Mouse (Mus musculus): ENCODE data around the gene Pltp.
"Not testable (repeated sequence)": the region's sequence is repeated elsewhere in the genome, so short reads cannot be mapped to it uniquely, and the experiment has no call there.

Gene Pltp

DNA sequence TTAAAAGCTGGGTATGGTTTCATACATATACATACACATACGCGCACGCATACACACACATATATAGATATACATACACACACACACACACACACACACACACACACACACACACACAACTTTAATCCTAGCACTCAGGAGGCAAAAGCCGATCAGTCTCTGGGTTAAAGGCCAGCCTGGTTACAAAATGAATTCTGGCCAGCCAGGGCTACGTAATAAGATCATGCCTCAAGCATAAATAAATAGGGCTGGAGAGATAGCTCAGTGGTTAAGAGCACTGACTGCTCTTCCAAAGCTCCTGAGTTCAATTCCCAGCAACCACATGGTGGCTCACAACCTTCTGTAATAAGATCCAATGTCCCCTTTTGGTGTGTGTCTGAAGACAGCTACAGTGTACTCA is 1.9 kb downstream of the Pltp start:
- DNase-seq (ENCODE audit: low spot score in 2 of 2): not testable (repeated sequence)

GRCm38 (mm10) chr2:164850061-164850460 is 7.5 kb downstream of the Pltp start:
- no peak for DNase-seq (ENCODE audit: low spot score in 2 of 2)

- no peak for DNase-seq (ENCODE audit: low spot score in 2 of 2)
These were observed 11.7 kb downstream of the Pltp start for GRCm38 (mm10) chr2:164845782-164846181.

GRCm38 (mm10) chr2:164835164-164835563 is 22.3 kb downstream of the Pltp start:
- DNase-seq (ENCODE audit: low spot score in 2 of 2): no peak

DNA sequence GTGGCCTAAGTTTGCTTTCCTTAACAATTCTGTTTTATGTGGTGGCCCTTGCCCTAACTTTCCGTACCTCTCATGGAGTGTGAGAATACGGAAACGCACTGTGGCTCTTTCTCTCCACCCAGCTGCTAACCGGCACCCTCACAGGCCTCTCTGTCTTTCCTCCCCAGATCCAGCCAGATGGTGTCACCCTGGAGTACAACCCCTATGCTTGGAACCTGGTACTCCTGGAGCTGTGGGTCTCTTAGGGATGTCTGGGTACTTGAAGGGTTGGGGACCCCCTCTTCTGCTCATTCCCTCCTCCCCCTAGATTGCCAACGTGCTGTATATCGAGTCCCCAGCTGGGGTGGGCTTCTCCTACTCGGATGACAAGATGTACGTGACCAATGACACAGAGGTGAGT is 23.0 kb downstream of the Pltp start:
- no peak for DNase-seq (ENCODE audit: low spot score in 2 of 2)

DNA sequence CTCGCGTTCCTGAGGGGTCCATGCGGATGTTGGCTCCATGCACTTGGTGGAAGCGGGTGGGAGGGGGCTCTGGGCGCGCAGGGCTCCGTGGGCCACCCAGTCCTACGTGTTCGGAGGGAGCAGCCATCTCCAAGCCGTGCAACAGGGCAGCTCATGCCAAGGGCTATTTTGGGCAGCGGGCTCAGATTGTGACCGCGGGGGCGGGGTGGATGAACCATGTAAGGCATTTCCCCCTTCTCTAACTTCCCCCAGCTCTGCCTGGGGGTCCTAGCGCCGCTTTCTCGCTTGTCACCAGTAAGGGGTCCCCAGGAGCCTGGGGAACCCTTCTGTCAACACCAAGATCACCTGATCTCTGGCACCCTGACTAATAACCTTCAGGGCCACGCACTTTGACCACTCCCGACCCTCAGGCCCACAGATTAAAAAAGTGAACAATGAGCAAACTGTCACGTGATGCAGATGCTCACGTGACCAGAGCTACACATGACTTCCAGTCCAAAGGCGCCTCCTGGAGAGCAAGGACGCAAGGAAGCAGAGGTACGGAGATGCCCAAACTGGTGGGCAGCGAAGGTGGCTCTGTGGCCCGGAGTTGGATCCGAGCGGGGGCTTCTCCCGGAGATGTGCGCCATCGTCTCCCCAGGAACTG is 24.1 kb downstream of the Pltp start, which contains the start of gene Neurl2:
Neurl2 (minus strand) TSS at position 143 of the 646 bp plus-strand sequence.
- DNase-seq (ENCODE audit: low spot score in 2 of 2): peak; percentile 81 to 83

DNA sequence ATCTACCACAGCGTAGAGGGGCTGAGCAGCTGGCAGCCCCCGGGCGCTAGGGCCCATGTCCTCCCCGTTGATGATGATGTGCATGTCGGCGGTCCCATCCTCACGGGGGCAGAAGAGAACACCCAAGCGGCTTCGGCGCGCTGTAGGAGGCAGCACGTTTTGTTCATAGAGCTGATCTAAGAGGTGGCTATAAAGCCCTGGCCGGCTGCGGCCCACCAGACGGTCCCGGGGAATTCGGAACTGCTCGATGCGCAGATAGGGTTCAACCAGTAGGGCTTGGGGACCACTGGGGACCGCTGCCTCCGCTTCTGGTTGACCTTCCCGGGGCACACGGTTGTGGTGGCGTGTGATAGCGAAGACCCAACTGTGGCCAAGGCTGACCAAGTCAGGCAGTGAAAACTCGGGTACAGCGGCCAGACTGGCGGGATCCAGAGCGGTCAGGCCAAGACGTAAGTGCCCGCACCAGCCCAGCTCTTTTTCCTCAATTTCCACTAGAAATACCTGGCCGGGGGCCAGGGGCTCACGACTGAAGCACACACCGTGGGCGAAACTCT is 24.7 kb downstream of the Pltp start, which contains the start of gene Ctsa:
Ctsa (plus strand) TSS at position 126 of the 554 bp plus-strand sequence.
- peak; percentile 56 to 68 for DNase-seq (ENCODE audit: low spot score in 2 of 2)

- DNase-seq (ENCODE audit: low spot score in 2 of 2): no peak
These were observed 25.3 kb downstream of the Pltp start for GRCm38 (mm10) chr2:164832032-164832747.

DNA sequence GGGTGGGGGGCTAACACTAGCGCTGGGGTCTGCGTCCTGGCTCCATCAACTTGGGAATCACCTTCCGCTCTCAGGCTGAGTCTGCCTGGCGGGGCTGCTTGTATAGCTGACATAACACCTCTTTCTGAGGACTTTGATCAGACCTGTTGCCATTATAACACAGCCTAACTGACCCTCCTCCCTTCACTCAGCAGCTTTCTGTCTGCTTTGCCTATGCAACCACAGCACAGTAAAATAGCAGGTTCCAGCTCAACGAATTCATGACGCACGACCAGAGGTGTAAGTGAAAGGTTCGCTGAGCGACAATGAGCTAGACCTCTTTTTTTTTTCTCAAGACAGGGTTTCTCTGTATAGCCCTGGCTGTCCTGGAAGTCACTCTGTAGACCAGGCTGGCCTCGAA is 26.5 kb downstream of the Pltp start:
- DNase-seq (ENCODE audit: low spot score in 2 of 2): no peak

DNA sequence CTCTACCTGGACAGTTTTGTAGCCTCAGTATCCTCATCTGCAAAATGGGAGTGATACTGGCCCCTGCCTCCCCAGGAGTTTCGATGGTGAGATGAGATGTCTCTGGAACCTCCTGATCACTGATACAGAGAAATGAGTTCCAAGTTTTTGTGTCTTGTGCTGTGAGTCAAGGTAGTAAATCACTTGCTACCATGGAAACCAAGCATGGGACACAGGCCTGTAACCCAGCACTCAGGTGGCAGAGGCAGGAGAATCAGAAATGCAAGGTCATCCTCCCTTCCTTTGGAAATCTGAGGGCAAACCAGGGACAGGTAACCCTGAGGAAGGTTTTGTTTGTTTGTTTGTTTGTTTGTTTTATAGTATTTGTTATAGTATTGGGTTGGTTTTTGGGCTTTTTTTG is 28.4 kb downstream of the Pltp start:
- no peak for DNase-seq (ENCODE audit: low spot score in 2 of 2)

- no peak for DNase-seq (ENCODE audit: low spot score in 2 of 2)
These were observed 29.1 kb downstream of the Pltp start, which contains the start of gene Spata25 for GRCm38 (mm10) chr2:164828437-164828836. Gene Spata25 (minus strand): TSS chr2:164828537.

DNA sequence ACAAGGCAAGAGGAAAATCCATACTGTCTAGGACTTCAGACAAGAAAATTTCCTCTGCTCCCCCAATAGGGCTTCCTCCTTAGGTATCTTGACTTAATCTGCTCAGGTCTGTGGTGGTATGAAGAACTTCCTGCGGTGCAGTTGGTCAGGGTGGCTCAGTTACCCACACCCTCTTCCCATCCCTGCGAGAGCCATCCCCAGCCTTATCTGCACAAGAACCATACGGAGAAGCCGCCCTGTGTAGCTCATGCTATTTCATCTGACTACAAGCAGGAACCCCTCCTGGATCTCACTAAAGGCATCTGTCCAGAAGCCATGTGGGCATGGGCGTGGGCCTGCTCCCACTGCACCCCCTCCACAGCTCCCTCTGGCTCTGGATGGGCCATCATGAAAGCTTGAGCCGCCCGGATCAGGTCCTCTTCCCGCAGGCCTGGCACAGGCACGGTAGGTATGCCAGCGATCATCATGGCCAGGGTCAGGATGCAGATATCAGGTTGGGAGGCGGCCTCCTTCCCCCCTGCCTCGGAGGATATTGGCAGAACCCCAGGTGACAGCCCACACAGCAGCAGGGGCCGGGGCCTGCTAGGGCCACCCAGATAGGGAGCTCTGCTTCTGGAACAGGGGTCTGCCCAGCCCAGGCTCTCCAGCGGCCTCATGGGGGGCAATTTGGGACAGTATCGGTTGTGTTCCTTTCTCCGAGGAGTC is 30.2 kb downstream of the Pltp start:
- DNase-seq (ENCODE audit: low spot score in 2 of 2): no peak

DNA sequence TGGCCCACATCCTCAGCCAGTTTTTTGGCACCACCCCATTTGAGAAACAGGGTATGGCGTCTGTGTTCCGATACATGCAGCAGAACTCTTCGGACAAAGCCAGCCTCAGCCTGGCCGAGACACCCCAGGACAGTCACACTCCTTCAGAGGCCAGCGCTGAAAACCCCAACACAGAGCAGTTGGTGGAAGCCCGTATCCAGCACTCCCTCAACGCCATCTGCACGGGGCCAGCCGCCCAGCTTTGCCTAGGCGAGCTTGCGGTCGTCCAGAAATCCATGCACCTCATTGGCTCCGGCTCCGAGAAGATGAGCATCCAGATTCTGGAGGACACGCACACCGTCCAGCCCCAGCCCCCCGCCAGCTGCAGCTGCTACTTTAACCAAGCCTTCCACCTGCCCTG is 32.0 kb downstream of the Pltp start:
- DNase-seq (ENCODE audit: low spot score in 2 of 2): no peak

- DNase-seq (ENCODE audit: low spot score in 2 of 2): no peak
These were observed 33.5 kb downstream of the Pltp start for GRCm38 (mm10) chr2:164823969-164824368.

DNA sequence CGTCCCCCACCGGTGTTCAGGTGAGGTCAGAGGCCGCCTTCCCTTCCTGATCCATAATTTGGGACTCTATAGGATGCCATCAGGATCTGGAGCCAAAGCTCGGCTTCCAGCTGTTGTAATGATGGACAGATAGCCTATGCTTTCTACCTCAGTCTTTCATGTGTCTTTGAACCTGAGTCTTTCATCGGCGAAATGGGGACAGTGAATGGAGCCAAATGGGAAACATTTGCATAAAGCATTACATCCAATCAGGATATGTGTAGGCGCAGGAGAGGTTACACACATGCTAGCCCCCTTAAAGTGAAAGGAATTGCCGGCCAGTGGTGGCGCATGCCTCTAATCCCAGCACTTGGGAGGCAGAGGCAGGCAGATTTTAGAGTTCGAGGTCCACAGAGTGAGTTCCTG is 34.3 kb downstream of the Pltp start:
- DNase-seq (ENCODE audit: low spot score in 2 of 2): no peak

- peak; percentile 99 to 100 for DNase-seq (ENCODE audit: low spot score in 2 of 2)
These were observed 34.8 kb downstream of the Pltp start, which contains the start of gene Zswim1 for GRCm38 (mm10) chr2:164822636-164823165. Gene Zswim1 (plus strand): TSS chr2:164822686.

GRCm38 (mm10) chr2:164821060-164821459 is 36.5 kb downstream of the Pltp start:
- DNase-seq (ENCODE audit: low spot score in 2 of 2): no peak

DNA sequence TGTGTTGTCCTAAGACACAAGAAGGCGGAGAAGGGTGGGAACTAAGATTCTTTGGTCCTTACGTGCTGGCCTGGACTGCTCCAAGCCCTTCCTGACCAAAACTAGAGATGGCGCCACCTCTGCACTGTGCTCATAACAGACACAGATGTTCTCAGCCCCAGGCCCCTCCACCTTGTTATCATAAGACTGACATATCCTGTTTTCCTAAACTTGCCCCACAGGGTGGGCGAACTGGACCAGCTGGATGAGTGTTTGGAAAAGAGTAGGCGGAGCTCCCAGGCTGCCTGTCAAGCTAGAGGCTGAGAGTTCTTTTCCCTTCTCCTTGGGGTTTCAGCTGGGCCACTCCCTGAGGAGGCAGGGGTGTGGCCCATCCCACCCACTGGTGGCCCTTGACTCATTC is 39.8 kb downstream of the Pltp start:
- no peak for DNase-seq (ENCODE audit: low spot score in 2 of 2)

DNA sequence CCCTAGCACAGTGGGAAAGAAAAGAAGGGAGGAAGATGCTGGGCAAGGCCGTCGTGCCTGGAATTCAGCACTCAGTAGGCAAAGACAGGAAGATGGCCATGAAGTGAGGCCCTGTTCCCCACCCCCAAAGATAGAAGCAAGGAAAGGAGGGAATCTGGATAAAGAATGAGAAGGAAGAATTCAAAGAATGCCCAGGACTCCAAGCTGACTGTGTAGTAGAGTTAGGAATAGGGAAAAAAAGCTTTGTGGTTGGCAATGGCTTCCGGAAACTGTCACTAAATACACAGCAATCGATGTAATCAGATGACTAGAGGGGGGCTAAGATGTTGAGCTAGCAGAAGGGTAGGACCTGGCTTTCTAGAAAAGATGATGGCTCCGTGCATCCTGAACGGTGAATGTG is 40.3 kb downstream of the Pltp start:
- DNase-seq (ENCODE audit: low spot score in 2 of 2): no peak

- DNase-seq (ENCODE audit: low spot score in 2 of 2): no peak
These were observed 41.7 kb downstream of the Pltp start for GRCm38 (mm10) chr2:164815821-164816220.

DNA sequence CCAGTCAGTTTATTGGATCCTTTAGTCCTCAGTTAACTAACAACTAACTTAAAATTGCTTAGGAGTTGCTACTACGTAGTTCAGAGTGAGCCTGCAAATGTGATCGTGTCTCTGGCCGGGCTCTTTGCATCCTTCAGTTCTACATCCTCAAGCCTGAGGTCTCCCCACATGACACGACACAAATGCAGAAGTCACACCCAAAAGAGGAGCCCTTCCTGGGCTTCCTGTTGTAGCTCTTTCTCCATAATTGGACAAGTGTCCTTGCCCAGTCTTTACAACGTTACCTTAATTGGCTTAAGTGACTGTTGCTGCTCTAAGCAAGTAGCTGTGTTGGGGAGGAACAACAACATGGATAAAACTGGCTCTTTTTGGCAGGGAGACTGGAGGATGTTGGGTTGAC is 42.2 kb downstream of the Pltp start:
- DNase-seq (ENCODE audit: low spot score in 2 of 2): no peak

GRCm38 (mm10) chr2:164813557-164813956 is 44.0 kb downstream of the Pltp start:
- no peak for DNase-seq (ENCODE audit: low spot score in 2 of 2)
